Mouse (Mus musculus): ENCODE measurements around the gene Diras1. TPM values are rescaled to one million over a fixed set of nuclear protein-coding genes. Genes with fewer than 3 reads are reported as not detected.
"Not testable (repeated sequence)": the region's sequence is repeated elsewhere in the genome, so short reads cannot be mapped to it uniquely, and the experiment has no call there.

Gene Diras1
- total RNA-seq, 1 experiment from 2014 or later: not detected

DNA sequence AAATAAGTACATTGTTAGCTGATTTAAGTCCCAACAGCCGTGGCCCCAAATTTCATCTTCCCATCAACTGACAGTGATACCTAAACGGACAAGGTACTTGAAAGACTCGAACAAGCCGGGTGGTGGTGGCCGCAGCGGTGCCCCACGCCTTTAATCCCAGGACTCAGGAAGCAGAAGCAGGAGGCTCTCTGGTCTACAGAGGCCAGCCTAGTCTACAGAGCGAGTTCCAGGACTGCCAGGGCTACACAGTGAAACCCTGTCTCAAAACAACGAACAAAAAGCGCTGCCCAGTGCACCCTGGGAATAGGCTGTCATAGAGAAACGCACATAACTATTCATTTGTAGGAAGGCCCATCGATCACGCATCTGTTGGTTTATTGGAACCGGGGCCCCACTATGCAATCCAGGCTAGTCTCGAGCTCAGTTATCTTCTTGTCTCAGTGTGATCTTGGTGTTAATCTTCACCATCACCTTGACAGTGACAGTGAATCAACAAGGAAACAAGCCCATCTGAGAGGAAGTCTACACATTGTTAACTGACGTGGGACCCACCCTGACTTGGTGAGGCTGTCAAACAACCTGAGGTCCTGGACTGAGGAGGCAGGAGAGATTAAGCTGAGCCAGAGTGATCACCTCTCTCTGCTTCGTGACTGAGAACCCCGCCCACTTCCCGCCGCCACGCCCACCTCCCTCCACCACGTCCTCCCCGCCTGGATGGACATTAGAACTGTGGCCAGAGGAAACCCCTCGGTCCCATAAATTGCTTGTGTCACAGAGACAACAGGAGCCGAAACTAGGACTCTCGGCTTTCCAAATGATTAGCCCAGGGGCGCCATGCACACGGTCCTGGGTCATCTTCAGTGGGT, 25.0 kb downstream of the Diras1 start:
- ATAC-seq (replicated peaks; ENCODE audit: low read depth, poor library complexity, severe bottlenecking): 0 out of 2 replicates have a peak, but pooled peaks have one; percentile 8

DNA sequence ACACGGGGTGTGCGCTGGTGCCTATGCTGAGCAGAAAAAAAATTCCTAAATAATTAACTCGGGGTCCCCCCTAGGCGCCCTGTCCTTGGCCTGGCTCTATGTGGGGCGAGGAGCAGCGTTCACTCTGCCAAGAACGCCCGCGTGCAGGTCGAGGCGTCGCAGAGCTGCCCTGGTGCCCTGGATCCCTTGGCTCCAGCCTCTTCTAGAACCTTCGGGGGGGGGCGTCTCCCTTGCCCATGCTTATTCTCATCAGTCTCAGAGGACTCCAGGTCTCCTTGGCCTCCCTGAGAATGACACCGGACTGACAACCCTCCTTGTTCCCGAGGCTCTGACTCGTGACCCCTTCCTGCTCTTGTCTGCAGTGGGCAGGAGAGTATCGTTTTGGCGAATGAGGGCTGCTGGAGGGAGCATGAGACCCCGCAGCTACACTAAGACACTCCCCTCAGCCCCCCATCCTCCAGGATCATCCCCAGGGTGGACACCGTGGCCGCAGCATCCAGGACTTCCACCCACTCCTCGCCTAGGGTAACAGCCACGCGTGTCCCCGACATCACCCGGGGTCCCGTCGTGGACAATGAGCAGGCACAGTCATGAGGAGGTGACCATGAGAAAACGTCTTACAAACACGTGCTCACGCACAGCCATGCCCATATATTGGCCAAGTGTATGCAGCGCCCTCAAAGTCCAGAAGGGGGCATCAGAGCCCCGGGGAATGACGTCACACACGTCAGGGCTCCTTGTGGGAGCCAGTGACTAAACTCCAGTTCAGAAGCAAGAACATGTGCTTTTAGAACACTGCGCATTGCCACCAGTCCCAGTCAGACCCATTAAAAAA, 25.9 kb downstream of the Diras1 start:
- peak; percentile 84 for ATAC-seq (replicated peaks; ENCODE audit: low read depth, poor library complexity, severe bottlenecking)

DNA sequence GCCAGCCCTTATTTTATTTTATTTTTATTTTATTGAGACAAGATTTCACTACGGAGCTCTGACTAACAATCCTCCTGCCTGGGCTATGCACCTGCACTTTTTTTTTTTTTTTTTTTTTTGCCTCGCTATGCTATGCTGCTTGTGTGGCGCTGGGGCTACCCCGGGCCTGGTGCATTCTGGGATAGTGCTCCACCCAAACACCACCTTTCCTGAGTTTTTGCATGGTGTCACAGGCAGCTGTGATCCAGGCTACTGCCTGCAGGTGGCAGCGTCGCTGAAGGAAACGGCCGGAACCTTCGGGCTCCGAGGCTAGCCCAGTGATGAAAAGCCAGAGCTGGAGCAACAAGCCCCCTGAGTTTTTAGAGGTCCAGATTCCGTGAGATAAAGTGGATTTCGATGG, 26.7 kb downstream of the Diras1 start:
- peak; percentile 51 for ATAC-seq (replicated peaks; ENCODE audit: low read depth, poor library complexity, severe bottlenecking)

DNA sequence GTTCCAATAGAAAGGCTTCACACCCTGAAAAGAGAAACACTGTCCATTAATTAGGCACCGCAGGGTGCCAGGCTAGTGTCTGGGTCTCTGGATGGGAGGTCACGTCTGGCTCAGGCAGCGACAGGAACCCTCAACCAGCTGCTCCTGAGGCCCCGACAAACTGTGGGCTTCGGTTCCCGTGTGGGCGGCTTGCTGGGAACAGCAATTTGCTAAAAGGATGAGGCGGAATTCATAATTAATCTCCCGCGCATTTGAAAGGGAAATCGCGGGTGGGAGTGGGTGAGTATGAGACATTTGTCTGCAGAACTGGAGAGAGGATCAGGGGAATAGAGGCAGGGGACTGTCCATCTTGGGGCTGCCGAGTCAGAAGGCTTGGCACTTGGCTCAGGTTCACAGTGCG, 27.4 kb downstream of the Diras1 start:
- ATAC-seq (replicated peaks; ENCODE audit: low read depth, poor library complexity, severe bottlenecking): no peak

DNA sequence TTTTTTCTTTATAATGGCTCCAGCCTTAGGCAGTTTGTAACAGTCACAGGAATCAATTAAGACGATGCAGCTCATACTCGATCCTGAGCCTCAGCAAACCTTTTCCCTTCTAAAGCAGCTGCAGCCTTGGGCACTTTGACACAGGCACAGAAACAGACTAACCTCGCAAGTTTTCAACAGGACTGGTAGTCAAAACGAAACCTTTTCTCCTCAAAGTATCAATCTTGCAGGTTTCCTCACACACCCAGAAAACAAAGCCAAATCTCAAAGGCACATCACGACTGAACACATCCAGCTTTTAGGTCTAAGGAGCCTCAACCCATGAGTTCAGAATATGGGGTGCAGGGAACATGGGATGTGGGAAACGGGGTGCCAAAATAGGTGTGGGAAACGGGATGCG, 28.1 kb downstream of the Diras1 start:
- no peak for ATAC-seq (replicated peaks; ENCODE audit: low read depth, poor library complexity, severe bottlenecking)

DNA sequence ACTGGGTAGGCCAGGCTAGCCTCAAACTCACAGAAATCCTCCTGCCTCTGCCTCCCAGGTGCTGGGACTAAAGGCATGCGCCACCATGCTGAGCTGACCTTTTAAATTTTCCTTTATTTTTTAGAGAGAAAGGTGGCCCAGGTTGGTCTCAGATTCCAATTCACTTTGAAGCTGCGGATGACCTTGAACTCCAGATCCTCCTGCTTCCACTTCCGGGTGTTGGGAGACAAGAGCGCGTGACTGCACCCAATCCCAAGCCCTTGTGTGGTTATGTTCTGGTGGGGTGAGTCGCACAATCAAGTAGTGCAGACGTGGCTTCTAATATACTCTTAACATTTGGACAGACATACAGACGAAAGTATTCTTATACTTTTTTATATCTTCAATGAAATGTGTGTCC, 29.0 kb downstream of the Diras1 start:
- no peak for ATAC-seq (replicated peaks; ENCODE audit: low read depth, poor library complexity, severe bottlenecking)

DNA sequence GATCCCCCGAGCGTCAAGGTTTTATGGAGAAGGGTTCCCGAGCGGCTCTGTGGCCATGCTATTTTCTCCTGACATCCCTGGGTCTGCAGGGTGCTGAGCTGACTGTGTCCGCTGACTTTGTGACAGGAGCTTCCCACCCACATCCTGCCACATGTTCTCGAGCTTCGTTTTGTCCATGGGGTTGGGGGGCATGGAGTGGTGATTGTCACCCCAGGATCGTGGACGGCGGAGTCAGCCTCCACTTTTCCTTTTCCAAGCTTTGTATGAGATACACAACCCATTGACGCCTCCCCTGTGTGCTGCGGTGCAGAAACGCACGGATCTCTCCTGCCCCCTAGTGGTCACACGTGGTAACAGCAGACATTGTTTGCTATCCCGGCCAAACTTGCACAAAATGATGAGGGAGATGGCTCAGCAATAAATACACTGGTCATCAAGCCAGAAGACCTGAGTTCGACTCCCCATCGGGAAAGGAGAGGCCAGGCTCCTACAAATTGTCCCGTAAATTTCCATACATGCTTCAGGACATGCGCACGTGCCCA, 30.3 kb downstream of the Diras1 start:
- peak; percentile 65 for ATAC-seq (replicated peaks; ENCODE audit: low read depth, poor library complexity, severe bottlenecking)

DNA sequence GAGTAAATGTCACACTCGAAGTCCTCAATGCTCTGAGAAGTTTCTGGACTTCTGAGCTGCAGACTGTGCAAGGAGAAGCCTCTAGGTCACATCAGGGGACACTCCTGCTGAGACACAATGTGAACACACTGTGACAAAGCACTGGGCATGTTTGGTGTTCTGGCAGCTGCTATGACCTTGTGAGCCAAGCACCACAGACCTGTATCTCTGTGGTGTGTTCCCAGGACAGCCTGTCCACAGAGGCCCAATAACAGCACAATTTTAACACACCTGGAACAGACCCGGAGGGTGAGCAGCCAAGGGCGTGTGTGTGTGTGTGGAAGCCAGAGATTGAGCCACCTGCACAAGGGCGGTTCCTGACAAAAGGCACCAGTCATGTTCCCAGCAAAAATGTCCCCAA, 30.8 kb downstream of the Diras1 start:
- no peak for ATAC-seq (replicated peaks; ENCODE audit: low read depth, poor library complexity, severe bottlenecking)

DNA sequence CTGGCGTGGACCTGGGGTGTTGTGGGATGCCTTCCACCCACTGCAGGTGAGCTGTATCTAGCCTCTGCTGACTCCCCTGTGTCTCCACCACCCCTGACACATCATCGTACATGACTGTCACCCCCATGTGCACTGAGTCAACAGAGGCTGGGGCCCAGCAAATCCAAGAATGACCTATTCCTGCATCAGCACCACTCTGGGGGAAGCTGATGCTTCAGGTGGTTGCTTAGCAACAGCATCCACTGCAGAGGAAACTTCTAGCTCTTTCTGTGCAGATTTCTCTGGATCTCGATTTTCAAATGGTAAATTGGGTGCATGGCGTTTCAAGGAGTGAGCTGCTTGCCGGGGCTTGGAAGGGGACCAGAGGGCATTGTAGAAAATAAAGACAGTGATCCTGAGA, 32.2 kb downstream of the Diras1 start:
- ATAC-seq (replicated peaks; ENCODE audit: low read depth, poor library complexity, severe bottlenecking): no peak

DNA sequence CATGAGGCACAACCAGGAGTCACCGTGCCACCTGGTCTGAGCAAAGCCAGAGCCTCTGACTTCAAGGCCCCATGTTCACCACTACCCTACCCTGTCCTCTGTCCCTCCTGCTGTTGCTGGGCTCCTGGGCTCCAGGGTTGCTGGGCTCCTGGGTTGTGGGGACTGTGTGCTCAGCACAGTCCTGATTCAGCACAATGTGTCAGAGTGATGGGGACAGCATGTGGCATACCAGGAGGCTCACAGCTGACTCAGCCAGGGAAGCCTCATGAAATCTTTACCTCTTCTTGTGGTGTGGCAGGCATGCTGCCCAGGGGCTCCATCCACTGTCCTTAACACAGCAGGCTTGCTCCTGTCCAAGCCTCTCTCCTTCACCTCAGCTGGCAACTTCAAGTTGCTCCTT, 33.5 kb downstream of the Diras1 start:
- no peak for ATAC-seq (replicated peaks; ENCODE audit: low read depth, poor library complexity, severe bottlenecking)

DNA sequence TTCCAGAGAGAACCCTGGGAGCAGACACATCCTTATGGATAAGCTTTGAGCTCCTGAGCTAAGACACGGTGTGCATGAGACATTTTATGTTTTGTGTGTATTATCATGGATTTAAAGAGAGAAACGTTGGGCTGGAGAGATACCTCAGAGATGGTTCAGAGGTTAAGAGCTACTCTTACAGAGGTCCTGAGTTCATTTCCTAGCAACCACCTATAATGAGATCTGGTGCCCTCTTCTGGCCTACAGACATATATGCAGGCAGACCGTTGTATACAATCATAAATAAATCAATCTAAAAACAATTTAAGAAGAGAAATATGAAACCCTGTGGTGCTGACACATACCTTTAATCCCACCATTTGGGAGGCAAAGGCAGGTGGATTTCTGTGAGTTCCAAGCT, 34.5 kb downstream of the Diras1 start:
- no peak for ATAC-seq (replicated peaks; ENCODE audit: low read depth, poor library complexity, severe bottlenecking)

DNA sequence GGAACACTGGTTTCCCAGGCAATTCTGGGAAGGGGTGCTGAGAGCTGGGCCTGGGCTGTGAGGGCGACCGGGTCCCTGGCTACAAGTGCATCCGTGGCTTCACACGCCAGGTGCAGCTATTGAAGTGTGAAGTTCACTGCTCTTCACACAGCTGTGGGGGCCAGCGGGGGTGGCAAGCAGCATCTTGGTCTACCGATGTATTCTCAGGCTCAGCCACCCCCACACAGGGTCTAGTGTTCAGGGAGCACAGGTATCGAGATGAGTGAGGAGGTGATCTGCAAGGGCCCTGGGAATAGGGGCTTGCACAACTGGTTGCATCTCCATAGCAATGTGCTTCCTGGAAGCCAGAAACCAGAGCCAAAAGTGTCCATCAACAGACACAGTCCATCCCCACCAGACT, 35.1 kb downstream of the Diras1 start:
- no peak for ATAC-seq (replicated peaks; ENCODE audit: low read depth, poor library complexity, severe bottlenecking)

DNA sequence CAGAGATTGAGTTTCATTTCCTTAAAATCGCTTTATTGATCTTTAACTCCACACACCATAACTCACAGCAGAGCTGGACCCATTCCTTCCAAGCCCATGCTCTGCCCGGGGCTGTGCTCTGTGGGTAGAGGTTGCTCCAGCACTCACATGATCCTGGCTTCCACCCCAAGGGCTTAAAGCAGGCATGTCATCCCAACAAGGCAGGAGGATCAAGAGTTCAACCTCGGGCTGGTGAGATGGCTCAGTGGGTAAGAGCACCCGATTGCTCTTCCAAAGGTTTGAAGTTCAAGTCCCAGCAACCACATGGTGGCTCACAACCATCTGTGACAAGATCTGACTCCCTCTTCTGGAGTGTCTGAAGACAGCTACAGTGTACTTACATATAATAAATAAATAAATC, 35.6 kb downstream of the Diras1 start:
- not testable (repeated sequence) for ATAC-seq (replicated peaks; ENCODE audit: low read depth, poor library complexity, severe bottlenecking)

DNA sequence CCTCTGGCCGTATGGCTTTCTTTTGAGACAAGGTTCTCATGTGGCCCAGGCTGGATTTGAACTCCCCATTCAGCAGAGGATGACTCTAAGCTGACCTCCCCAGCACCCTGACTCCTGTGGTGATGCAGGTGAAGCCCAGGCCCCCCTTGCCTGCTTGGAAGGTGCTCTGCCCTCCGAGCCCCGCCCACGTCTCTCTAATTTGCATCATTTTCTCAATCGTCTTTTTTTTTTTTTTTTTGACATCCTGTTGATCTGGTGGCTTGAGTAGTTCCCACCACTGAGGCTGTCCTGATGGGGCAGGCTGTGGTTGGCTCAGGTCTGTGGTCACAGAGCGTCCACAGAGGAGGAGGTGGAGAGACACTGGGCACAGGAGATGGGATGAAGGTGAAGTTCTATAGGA, 36.0 kb downstream of the Diras1 start:
- no peak for ATAC-seq (replicated peaks; ENCODE audit: low read depth, poor library complexity, severe bottlenecking)

DNA sequence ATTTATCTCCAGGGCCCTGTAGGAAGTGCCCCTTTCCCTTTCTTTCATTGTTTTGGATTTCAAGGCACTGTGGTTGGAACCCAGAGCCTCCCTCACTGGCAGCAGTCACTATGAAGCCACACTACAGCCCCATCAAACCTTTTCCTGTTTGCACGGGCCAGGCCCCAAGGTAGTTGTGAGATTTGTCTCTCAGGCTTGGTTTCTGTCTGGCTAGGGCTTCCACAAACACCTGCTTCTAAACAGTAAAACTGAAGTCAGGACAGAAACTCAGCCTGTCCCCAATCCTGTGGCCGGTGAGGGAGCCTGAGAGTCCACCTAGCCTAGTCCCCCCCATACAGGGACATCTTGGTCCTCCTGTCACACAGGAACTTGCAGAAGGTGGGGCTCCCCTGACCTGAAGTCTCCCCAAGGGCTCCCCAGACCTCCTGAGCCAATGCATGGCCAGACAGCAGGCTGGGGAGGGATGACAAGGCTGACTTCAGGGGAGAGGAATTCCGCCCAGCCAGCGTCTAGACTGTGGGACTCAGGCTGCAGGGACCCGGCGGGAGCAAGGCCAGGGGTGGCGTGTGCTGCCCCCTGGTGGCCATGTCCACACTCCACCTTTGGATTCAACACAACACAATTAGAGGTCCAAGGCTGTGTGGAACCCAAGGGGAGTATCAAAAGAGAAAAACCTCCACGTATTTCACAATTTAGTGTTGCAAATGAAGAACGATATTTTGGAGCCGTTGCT, 37.6 kb downstream of the Diras1 start:
- ATAC-seq (replicated peaks; ENCODE audit: low read depth, poor library complexity, severe bottlenecking): peak; percentile 85

DNA sequence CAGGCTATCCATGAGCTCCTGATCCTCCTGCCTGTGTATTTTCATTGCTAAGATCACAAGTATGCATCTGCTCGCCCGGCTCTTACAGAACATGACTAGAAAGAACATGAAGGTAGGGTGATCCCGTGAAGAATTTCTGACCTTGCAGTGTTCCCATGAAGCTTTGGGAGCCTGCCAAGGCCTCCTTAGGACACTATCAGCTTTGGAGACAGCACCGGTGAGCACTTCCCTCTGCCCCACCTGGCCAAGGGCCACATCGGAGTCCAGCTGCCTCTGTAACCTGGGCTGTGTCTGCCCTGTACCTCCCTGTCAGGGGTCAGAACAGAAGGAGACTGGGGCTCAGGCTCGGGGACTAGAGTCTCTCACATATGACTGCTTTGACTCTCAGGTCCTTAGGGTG, 38.7 kb downstream of the Diras1 start:
- no peak for ATAC-seq (replicated peaks; ENCODE audit: low read depth, poor library complexity, severe bottlenecking)

DNA sequence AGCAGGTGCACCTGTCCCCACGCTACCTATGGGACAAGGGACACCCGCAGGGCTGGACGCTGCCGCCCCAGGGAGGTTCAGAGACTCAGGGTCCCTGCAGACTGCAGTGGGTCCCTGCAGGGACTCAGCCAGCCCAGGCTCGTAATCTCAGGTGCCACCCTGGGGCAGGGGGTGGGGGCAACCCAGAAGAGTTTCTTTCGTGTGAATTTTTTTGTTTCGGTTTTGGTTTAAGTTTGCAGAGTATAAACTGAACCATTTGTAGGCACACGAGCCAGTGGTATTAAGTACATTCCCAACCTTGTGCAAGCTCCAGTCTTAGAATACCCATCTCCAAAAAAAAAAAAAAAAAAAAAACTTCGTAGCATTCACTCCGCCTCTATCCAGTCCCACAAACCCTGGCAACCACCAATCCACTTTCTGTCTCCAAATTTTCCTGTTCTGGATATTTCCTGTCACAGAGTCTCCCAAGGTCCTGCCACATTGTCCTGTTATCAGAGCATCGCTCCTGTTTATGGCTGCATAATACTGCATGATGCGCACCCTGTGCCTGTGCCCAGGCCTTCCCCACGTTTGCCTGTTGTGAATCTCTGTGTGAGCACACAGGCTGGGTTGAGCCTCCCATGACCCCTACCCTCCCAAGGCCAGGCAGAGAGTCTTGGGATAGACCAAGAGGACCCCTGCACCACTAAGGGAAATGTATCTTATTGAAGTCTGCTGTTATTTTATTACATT, 39.3 kb downstream of the Diras1 start:
- no peak for ATAC-seq (replicated peaks; ENCODE audit: low read depth, poor library complexity, severe bottlenecking)

DNA sequence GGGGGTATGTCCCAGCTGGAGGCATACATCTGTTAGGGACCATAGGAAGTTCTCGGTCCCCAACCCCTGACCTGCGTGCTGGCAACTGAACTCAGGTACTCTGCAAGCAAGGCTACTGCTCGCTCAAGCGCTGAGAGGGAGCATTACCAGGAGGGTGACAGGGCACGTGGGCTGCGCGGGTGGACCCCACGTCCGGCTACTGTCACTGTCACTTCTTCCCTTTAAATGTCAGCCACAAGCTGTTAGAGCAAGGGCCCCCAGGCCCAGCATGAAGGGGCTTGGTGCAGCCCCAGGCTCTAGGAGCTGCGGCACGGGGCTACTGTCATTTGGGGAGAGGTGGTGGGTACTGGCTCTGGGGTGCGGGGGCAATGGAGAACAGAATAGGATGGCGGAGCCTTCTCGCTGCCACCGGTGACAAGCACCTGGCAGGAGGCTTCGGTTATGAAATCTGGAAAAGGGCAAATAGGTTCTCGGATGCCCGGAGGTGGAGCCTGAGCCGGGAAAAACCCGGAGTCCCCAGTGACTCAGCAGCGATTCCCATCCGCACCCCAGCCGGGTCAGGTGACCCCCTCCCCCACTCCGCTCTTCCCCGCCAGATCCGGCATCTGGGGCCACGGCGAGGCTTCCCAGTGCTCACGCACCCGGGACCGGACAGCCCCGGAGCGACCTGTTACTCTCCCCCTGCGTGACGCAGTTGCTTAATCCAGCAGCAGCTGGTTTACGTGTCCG, 40.1 kb downstream of the Diras1 start:
- no peak for ATAC-seq (replicated peaks; ENCODE audit: low read depth, poor library complexity, severe bottlenecking)

DNA sequence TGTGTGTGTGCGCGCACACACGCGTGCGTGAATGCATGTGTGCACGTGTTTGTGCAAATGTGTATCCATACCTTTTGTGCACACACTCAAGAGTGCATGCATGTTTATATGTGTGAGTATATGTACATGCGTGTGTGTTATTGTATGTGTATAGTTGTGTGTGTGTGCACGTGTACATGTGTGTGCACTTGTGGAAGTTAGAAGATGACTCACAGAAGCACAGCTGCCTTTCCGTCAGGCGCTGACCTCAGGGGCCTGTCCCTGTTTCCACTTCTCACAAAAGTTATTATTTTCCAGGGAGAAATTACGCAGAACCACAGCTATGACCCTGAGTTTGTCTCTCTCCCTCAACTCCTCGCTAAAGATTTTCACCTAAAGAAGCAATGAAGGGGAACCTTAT, 41.2 kb downstream of the Diras1 start:
- no peak for ATAC-seq (replicated peaks; ENCODE audit: low read depth, poor library complexity, severe bottlenecking)

All from common myeloid progenitor, adult 5-6 weeks (primary cell).